Mouse (Mus musculus): ENCODE data around the gene Cd37. TPM values are rescaled to one million over a fixed set of nuclear protein-coding genes. Genes with fewer than 3 reads are reported as not detected.

Cd37 gene
- total and polyA plus RNA-seq, 3 experiments: 3.1 to 21.2 (median 4.3) TPM

- H3K79me2 ChIP-seq (replicated peaks; ENCODE audit: control insufficient read depth, insufficient read depth, low read length): no peaks in the 10 kb centered on the region
- TF ChIP-seq EP300 (IDR thresholded peaks at IDR 0.05; ENCODE audit: insufficient read depth, low read depth, low read length): no peak
- no peak for TF ChIP-seq POLR2A (IDR thresholded peaks at IDR 0.05; ENCODE audit: insufficient read depth, low read depth, low read length)
- no peak for TF ChIP-seq CTCF (IDR thresholded peaks at IDR 0.05)
- no peak overlapping the region for H3K9ac ChIP-seq (ENCODE audit: low read depth, low read length)
- DNase-seq: no peak
- H3K4me1 ChIP-seq (ENCODE audit: control insufficient read depth, insufficient read depth, low read length): no peaks in the 10 kb centered on the region; the same call in 1 of the 2 replicates
- H3K36me3 ChIP-seq (ENCODE audit: control insufficient read depth, insufficient read depth, low read length): no peaks in the 10 kb centered on the region
- intact Hi-C loops (cut with DNase I): no loop called here
- H3K27me3 ChIP-seq (ENCODE audit: control insufficient read depth, insufficient read depth, low read length): no peaks in the 10 kb centered on the region
- H3K4me3 ChIP-seq: no peak overlapping the region
- no peak overlapping the region for H3K27ac ChIP-seq
- 73% methylated on average over 17 of the region's 17 CpGs for WGBS
These were observed 44.8 kb downstream of the Cd37 start for GRCm38 (mm10) chr7:45193871-45194785.

- no peak for DNase-seq
- H3K4me3 ChIP-seq: no peak overlapping the region
- intact Hi-C loops (cut with DNase I): no loop called here
- no peaks in the 10 kb centered on the region for H3K36me3 ChIP-seq (ENCODE audit: control insufficient read depth, insufficient read depth, low read length)
- H3K27me3 ChIP-seq (ENCODE audit: control insufficient read depth, insufficient read depth, low read length): 0 out of 2 replicates have a peak, but pooled peaks cover 3% of the 10 kb centered on the region
- H3K27ac ChIP-seq: no peak overlapping the region
- no peaks in the 10 kb centered on the region for H3K79me2 ChIP-seq (replicated peaks; ENCODE audit: control insufficient read depth, insufficient read depth, low read length)
- 66% methylated on average over 5 of the region's 5 CpGs for WGBS
- no peak overlapping the region for H3K9ac ChIP-seq (ENCODE audit: low read depth, low read length)
- no peaks in the 10 kb centered on the region; the same call in 1 of the 2 replicates for H3K4me1 ChIP-seq (ENCODE audit: control insufficient read depth, insufficient read depth, low read length)
- TF ChIP-seq CTCF (IDR thresholded peaks at IDR 0.05): no peak
- TF ChIP-seq POLR2A (IDR thresholded peaks at IDR 0.05; ENCODE audit: insufficient read depth, low read depth, low read length): no peak
- TF ChIP-seq EP300 (IDR thresholded peaks at IDR 0.05; ENCODE audit: insufficient read depth, low read depth, low read length): no peak
These were observed 45.5 kb downstream of the Cd37 start for GRCm38 (mm10) chr7:45193406-45193805.

- Histone ChIP-seq H3K79me2 (replicated peaks; ENCODE audit: control insufficient read depth, insufficient read depth, low read length) (no peaks in the 10 kb centered on the region), H3K27me3 (ENCODE audit: control insufficient read depth, insufficient read depth, low read length) (0 out of 2 replicates have a peak, but pooled peaks cover 3% of the 10 kb centered on the region), H3K36me3 (ENCODE audit: control insufficient read depth, insufficient read depth, low read length) (no peaks in the 10 kb centered on the region), H3K27ac (no peak overlapping the region), H3K4me3 (no peak overlapping the region), H3K4me1 (ENCODE audit: control insufficient read depth, insufficient read depth, low read length) (no peaks in the 10 kb centered on the region; the same call in 1 of the 2 replicates), H3K9ac (ENCODE audit: low read depth, low read length) (no peak overlapping the region)
- no peak for DNase-seq
- WGBS: 80% methylated on average over 7 of the region's 7 CpGs
- intact Hi-C loops (cut with DNase I): no loop called here
- TF ChIP-seq EP300 (IDR thresholded peaks at IDR 0.05; ENCODE audit: insufficient read depth, low read depth, low read length): no peak
- no peak for TF ChIP-seq CTCF (IDR thresholded peaks at IDR 0.05)
- TF ChIP-seq POLR2A (IDR thresholded peaks at IDR 0.05; ENCODE audit: insufficient read depth, low read depth, low read length): no peak
These were observed 46.2 kb downstream of the Cd37 start for GRCm38 (mm10) chr7:45192585-45193310.

- Histone ChIP-seq H3K27me3 (ENCODE audit: control insufficient read depth, insufficient read depth, low read length) (peaks cover 5% of the 10 kb centered on the region; the same call in 1 of the 2 replicates), H3K79me2 (replicated peaks; ENCODE audit: control insufficient read depth, insufficient read depth, low read length) (no peaks in the 10 kb centered on the region), H3K36me3 (ENCODE audit: control insufficient read depth, insufficient read depth, low read length) (no peaks in the 10 kb centered on the region), H3K4me3 (no peak overlapping the region), H3K9ac (ENCODE audit: low read depth, low read length) (no peak overlapping the region), H3K27ac (no peak overlapping the region), H3K4me1 (ENCODE audit: control insufficient read depth, insufficient read depth, low read length) (no peaks in the 10 kb centered on the region; the same call in 1 of the 2 replicates)
- no peak for DNase-seq
- TF ChIP-seq POLR2A (IDR thresholded peaks at IDR 0.05; ENCODE audit: insufficient read depth, low read depth, low read length): no peak
- no peak for TF ChIP-seq CTCF (IDR thresholded peaks at IDR 0.05)
- TF ChIP-seq EP300 (IDR thresholded peaks at IDR 0.05; ENCODE audit: insufficient read depth, low read depth, low read length): no peak
- WGBS: 23% methylated on average over 8 of the region's 8 CpGs
- intact Hi-C loops (cut with DNase I): no loop called here
These were observed 47.0 kb downstream of the Cd37 start for GRCm38 (mm10) chr7:45191803-45192363.

GRCm38 (mm10) chr7:45191161-45191560, 47.8 kb downstream of the Cd37 start:
- peaks cover 5% of the 10 kb centered on the region; the same call in 1 of the 2 replicates for H3K27me3 ChIP-seq (ENCODE audit: control insufficient read depth, insufficient read depth, low read length)
- no peaks in the 10 kb centered on the region; the same call in 1 of the 2 replicates for H3K4me1 ChIP-seq (ENCODE audit: control insufficient read depth, insufficient read depth, low read length)
- no peaks in the 10 kb centered on the region for H3K36me3 ChIP-seq (ENCODE audit: control insufficient read depth, insufficient read depth, low read length)
- no peaks in the 10 kb centered on the region for H3K79me2 ChIP-seq (replicated peaks; ENCODE audit: control insufficient read depth, insufficient read depth, low read length)
- intact Hi-C loops (cut with DNase I): no loop called here
- no peak for DNase-seq
- H3K9ac ChIP-seq (ENCODE audit: low read depth, low read length): no peak overlapping the region
- H3K27ac ChIP-seq: no peak overlapping the region
- TF ChIP-seq CTCF (IDR thresholded peaks at IDR 0.05) (no peak), EP300 (IDR thresholded peaks at IDR 0.05; ENCODE audit: insufficient read depth, low read depth, low read length) (no peak), POLR2A (IDR thresholded peaks at IDR 0.05; ENCODE audit: insufficient read depth, low read depth, low read length) (no peak)
- H3K4me3 ChIP-seq: no peak overlapping the region
- WGBS: 60% methylated on average over 2 of the region's 2 CpGs

Measured in heart, adult 2 months (tissue).